Mouse (Mus musculus): ENCODE data around the gene Cish. TPM values are rescaled to one million over a fixed set of nuclear protein-coding genes. Genes with fewer than 3 reads are reported as not detected.

The Cish gene
- total RNA-seq (2014; rRNA removed; ENCODE audit: low replicate concordance) (44.8 and 62.6 TPM in 2 replicates), polyA plus RNA-seq (2015; fragmentation: Nextera tagmentation; extraction: Ambion mirVana) (136 and 149 TPM in 2 replicates)

DNA sequence AAGGTAGTCTGAATTCAATTTTAAA, at the start of gene Cish:
TSS of gene Cish (plus strand) at position 11 of the 25 bp plus-strand sequence.
- Histone ChIP-seq H3K4me3 (ENCODE audit: low read depth, low read length) (peak within 1 kb of the TSS; percentile 77), H3K4me1 (ENCODE audit: control insufficient read depth, insufficient read depth) (peaks cover 14% of the 10 kb centered on the region), H3K4me2 (ENCODE audit: low read depth, low read length) (peak within 1 kb of the TSS; percentile 89), H3K27ac (ENCODE audit: low read depth) (peak within 1 kb of the TSS; percentile 94), H3K27me3 (ENCODE audit: control insufficient read depth, insufficient read depth, low read length) (no peaks in the 10 kb centered on the region), H3K36me3 (replicated peaks; ENCODE audit: control insufficient read depth, insufficient read depth, low read length) (peaks cover 11% of the 10 kb centered on the region), H3K9ac (replicated peaks; ENCODE audit: low read depth, low read length) (peak within 1 kb of the TSS; percentile 83), H3K9me3 (replicated peaks; ENCODE audit: control insufficient read depth, low read length) (no peaks in the 10 kb centered on the region)
- no peak for ATAC-seq (ENCODE audit: insufficient read depth, low read depth)
- DNase-seq (ENCODE audit: low spot score), result no peak
- TF ChIP-seq EP300 (IDR thresholded peaks at IDR 0.05; ENCODE audit: low read depth) (no peak), CTCF (IDR thresholded peaks at IDR 0.05; ENCODE audit: low read depth) (no peak)

DNA sequence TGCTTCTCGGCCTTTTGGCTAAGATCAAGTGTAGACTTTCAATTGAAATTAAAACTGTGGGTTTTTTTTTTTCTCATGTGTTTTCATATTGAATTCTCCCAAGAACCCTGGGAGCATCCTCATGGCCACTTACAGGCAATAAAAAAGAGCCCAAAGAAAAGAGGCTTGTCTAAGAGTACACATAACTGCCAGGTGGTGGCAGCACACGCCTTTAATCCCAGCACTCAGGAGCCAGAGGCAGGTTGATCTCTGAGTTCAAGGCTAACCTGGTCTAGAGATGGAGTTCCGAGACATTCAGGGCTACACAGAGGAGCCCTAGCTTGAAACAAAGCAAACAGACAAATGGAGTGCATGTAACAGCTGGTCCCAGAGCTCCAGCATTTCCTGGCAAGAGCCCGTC, 49.7 kb upstream of the Cish start:
- no peaks in the 10 kb centered on the region for H3K36me3 ChIP-seq (replicated peaks; ENCODE audit: control insufficient read depth, insufficient read depth, low read length)

DNA sequence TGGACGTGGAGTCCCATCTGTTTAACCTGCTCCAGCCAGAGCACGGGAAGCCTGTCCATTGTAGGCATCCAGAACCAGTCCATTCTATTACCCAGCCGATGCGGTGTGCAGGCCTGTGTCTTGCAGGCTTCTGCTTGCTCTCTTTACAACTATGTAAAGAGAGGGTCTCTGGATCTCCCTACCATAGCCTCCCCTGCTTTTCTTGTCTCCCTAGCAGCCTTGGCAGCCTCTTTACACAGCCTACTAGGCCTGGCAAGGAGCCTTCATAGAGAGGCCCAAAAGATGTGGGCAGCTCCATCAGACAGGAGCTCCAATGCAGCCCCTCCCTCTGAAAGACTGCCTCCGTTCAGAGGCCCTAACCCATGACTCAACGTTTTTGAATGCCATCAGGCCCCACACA, 46.7 kb upstream of the Cish start:
- DNase-seq (ENCODE audit: low spot score), result no peak
- Histone ChIP-seq H3K4me1 (ENCODE audit: control insufficient read depth, insufficient read depth) (0 out of 2 replicates have a peak, but pooled peaks cover 3% of the 10 kb centered on the region), H3K9me3 (replicated peaks; ENCODE audit: control insufficient read depth, low read length) (no peaks in the 10 kb centered on the region), H3K4me3 (ENCODE audit: low read depth, low read length) (no peak overlapping the region), H3K36me3 (replicated peaks; ENCODE audit: control insufficient read depth, insufficient read depth, low read length) (no peaks in the 10 kb centered on the region), H3K27ac (ENCODE audit: low read depth) (no peak overlapping the region), H3K9ac (replicated peaks; ENCODE audit: low read depth, low read length) (no peak overlapping the region), H3K27me3 (ENCODE audit: control insufficient read depth, insufficient read depth, low read length) (peaks cover 4% of the 10 kb centered on the region; the same call in 1 of the 2 replicates), H3K4me2 (ENCODE audit: low read depth, low read length) (no peak overlapping the region)
- TF ChIP-seq EP300 (IDR thresholded peaks at IDR 0.05; ENCODE audit: low read depth), result no peak
- no peak for TF ChIP-seq CTCF (IDR thresholded peaks at IDR 0.05; ENCODE audit: low read depth)
- no peak for ATAC-seq (ENCODE audit: insufficient read depth, low read depth)
- WGBS, result 71% methylated on average over 6 of the region's 6 CpGs

More for the DNA sequence above, 49.7 kb upstream of the Cish start:
- ATAC-seq (ENCODE audit: insufficient read depth, low read depth), result no peak
- no peak for DNase-seq (ENCODE audit: low spot score)
- H3K9me3 ChIP-seq (replicated peaks; ENCODE audit: control insufficient read depth, low read length), result no peaks in the 10 kb centered on the region
- no peak overlapping the region for H3K4me2 ChIP-seq (ENCODE audit: low read depth, low read length)
- peaks cover 9% of the 10 kb centered on the region; the same call in 1 of the 2 replicates for H3K27me3 ChIP-seq (ENCODE audit: control insufficient read depth, insufficient read depth, low read length)
- no peak overlapping the region for H3K27ac ChIP-seq (ENCODE audit: low read depth)
- H3K4me1 ChIP-seq (ENCODE audit: control insufficient read depth, insufficient read depth), result no peaks in the 10 kb centered on the region
- TF ChIP-seq CTCF (IDR thresholded peaks at IDR 0.05; ENCODE audit: low read depth) (peak; percentile 55), EP300 (IDR thresholded peaks at IDR 0.05; ENCODE audit: low read depth) (no peak)
- no peak overlapping the region for H3K4me3 ChIP-seq (ENCODE audit: low read depth, low read length)
- WGBS, result 56% methylated on average over 4 of the region's 4 CpGs
- H3K9ac ChIP-seq (replicated peaks; ENCODE audit: low read depth, low read length), result no peak overlapping the region

DNA sequence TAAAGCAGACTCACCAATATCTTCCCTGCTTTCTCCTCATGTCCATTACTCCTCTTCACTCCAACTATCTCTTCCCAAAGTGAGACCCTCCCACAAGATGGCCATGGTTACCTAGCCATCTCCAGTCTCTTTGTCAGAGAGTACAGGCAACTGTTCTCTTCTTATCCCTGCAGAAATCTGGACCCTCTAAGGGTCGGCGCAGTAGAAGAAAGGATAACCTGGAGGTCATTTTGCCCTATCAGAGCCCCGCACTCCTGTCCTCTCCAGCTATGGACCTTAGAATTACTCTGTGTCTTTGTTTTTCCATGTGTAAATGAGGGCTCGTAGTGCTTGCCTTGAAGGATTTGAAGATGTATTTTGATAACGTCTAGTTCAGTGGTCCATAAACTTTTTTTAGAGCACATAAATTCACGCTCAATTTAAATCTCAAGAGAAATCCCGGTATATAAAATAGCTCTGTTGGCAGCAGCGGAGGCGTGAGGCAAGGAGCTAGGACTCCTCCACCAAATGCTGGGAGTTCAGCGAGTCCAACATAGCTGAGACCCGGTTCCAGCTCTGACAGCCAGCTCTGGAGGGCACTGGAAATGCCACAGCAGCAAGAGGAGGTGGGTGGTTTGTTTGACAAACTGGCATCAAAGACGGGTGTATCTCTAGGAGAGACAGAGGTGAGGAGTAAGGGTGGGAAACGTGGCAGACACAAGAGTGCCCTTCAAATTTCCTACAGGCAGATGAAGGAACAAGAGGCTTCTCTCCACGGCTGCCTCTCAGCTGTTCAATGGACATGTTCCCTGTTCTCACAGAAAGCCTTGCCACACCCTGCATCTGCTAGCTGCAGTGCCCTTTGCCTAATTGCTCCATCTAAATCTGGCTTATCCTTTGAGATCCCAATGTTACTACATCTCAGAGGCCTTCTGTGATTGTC, 45.1 kb upstream of the Cish start:
- whole genome bisulfite sequencing, result 76% methylated on average over 14 of the region's 14 CpGs
- Histone ChIP-seq H3K4me1 (ENCODE audit: control insufficient read depth, insufficient read depth) (peaks cover 11% of the 10 kb centered on the region), H3K9me3 (replicated peaks; ENCODE audit: control insufficient read depth, low read length) (no peaks in the 10 kb centered on the region), H3K36me3 (replicated peaks; ENCODE audit: control insufficient read depth, insufficient read depth, low read length) (no peaks in the 10 kb centered on the region), H3K4me2 (ENCODE audit: low read depth, low read length) (no peak overlapping the region), H3K27me3 (ENCODE audit: control insufficient read depth, insufficient read depth, low read length) (peaks cover 4% of the 10 kb centered on the region; the same call in 1 of the 2 replicates), H3K27ac (ENCODE audit: low read depth) (no peak overlapping the region), H3K9ac (replicated peaks; ENCODE audit: low read depth, low read length) (no peak overlapping the region), H3K4me3 (ENCODE audit: low read depth, low read length) (no peak overlapping the region)
- no peak for DNase-seq (ENCODE audit: low spot score)
- ATAC-seq (ENCODE audit: insufficient read depth, low read depth), result no peak
- no peak for TF ChIP-seq CTCF (IDR thresholded peaks at IDR 0.05; ENCODE audit: low read depth)
- TF ChIP-seq EP300 (IDR thresholded peaks at IDR 0.05; ENCODE audit: low read depth), result no peak

DNA sequence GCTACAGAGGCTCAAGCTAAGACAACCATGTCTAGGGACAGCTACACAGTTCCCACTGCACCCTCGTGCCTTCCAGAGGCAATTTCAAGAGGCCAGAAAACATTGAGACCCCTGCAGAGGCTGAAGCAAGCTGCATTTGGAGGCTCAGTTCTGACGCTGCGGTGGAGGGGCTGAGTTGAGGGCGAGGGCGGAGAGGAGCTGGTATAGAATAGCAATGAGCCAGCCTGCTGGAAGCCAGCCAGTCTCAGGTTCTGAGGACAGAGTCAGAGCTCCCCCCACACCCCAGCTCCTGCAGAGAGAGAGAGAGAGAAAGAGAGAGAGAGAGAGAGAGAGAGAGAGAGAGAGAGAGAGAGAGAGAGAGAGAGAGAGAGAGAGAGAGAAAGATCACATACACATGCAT, 43.7 kb upstream of the Cish start:
- Histone ChIP-seq H3K9me3 (replicated peaks; ENCODE audit: control insufficient read depth, low read length) (no peaks in the 10 kb centered on the region), H3K4me3 (ENCODE audit: low read depth, low read length) (no peak overlapping the region), H3K27me3 (ENCODE audit: control insufficient read depth, insufficient read depth, low read length) (peaks cover 4% of the 10 kb centered on the region; the same call in 1 of the 2 replicates), H3K36me3 (replicated peaks; ENCODE audit: control insufficient read depth, insufficient read depth, low read length) (no peaks in the 10 kb centered on the region), H3K4me2 (ENCODE audit: low read depth, low read length) (no peak overlapping the region), H3K9ac (replicated peaks; ENCODE audit: low read depth, low read length) (no peak overlapping the region), H3K27ac (ENCODE audit: low read depth) (no peak overlapping the region), H3K4me1 (ENCODE audit: control insufficient read depth, insufficient read depth) (peaks cover 11% of the 10 kb centered on the region)
- TF ChIP-seq EP300 (IDR thresholded peaks at IDR 0.05; ENCODE audit: low read depth) (no peak), CTCF (IDR thresholded peaks at IDR 0.05; ENCODE audit: low read depth) (no peak)
- WGBS, result 22% methylated on average over 5 of the region's 5 CpGs
- ATAC-seq (ENCODE audit: insufficient read depth, low read depth) (no peak), DNase-seq (ENCODE audit: low spot score) (no peak)

DNA sequence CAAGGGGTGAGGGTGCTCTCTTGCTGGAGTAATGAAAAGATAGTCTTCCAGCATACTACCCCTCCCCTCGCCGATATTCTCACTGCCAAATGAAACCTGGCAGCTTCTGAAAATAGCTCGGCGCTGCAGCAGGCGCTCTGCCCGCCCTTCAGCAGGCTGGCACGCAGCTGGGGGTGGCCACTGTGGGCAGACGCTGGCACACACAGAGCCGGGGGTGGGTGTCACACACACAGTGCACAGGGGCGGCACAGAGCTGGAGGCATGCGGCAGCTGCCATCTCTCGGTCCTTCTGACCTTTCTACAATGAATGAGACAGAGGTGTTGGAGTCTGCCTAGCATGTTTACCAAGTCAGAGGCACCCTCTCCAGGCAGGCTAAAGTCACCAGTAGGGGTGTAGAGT, 41.4 kb upstream of the Cish start:
- ATAC-seq (ENCODE audit: insufficient read depth, low read depth) (peak; percentile 94), DNase-seq (ENCODE audit: low spot score) (peak; percentile 83)
- TF ChIP-seq CTCF (IDR thresholded peaks at IDR 0.05; ENCODE audit: low read depth) (peak; percentile 6; the same call in 1 of the 2 replicates), EP300 (IDR thresholded peaks at IDR 0.05; ENCODE audit: low read depth) (no peak)
- Histone ChIP-seq H3K9ac (replicated peaks; ENCODE audit: low read depth, low read length) (peak overlapping the region; percentile 38), H3K27me3 (ENCODE audit: control insufficient read depth, insufficient read depth, low read length) (peaks cover 4% of the 10 kb centered on the region; the same call in 1 of the 2 replicates), H3K4me2 (ENCODE audit: low read depth, low read length) (peak overlapping the region; percentile 43), H3K36me3 (replicated peaks; ENCODE audit: control insufficient read depth, insufficient read depth, low read length) (no peaks in the 10 kb centered on the region), H3K4me1 (ENCODE audit: control insufficient read depth, insufficient read depth) (peaks cover 16% of the 10 kb centered on the region), H3K4me3 (ENCODE audit: low read depth, low read length) (no peak overlapping the region), H3K9me3 (replicated peaks; ENCODE audit: control insufficient read depth, low read length) (no peaks in the 10 kb centered on the region), H3K27ac (ENCODE audit: low read depth) (peak overlapping the region; percentile 75)
- 34% methylated on average over 12 of the region's 12 CpGs for WGBS
